Mouse (Mus musculus) MEL-GATA-1-ER (cell line): ENCODE results near the gene Cpne8.
"Not testable (repeated sequence)": the region's sequence is repeated elsewhere in the genome, so short reads cannot be mapped to it uniquely, and the experiment has no call there.

Source experiments
- DNase-seq: peaks from one replicate; pipeline ENCODE4 v3.0.0-alpha.2; 2012; ENCODE audit warnings: low read depth; ENCODE audit errors: extremely low read depth

Cpne8 gene

GRCm38 (mm10) chr15:90616116-90616798 is 63.0 kb downstream of the Cpne8 start:
- no peak for DNase-seq

GRCm38 (mm10) chr15:90610767-90611166 is 68.5 kb downstream of the Cpne8 start:
- DNase-seq, result not testable (repeated sequence)

- no peak for DNase-seq
Observed at GRCm38 (mm10) chr15:90609836-90610415, 69.3 kb downstream of the Cpne8 start.

- no peak for DNase-seq
Observed at GRCm38 (mm10) chr15:90608368-90608767, 70.9 kb downstream of the Cpne8 start.

- DNase-seq, result no peak
Observed at GRCm38 (mm10) chr15:90607181-90607580, 72.1 kb downstream of the Cpne8 start.

GRCm38 (mm10) chr15:90603676-90604075 is 75.6 kb downstream of the Cpne8 start:
- no peak for DNase-seq

- DNase-seq, result no peak
Observed at GRCm38 (mm10) chr15:90597715-90598497, 81.3 kb downstream of the Cpne8 start.

GRCm38 (mm10) chr15:90595592-90595991 is 83.6 kb downstream of the Cpne8 start:
- no peak for DNase-seq

- DNase-seq, result no peak
Observed at GRCm38 (mm10) chr15:90589587-90589986, 89.6 kb downstream of the Cpne8 start.

GRCm38 (mm10) chr15:90577402-90577801 is 101.8 kb downstream of the Cpne8 start:
- DNase-seq, result no peak

GRCm38 (mm10) chr15:90569246-90569645 is 110.0 kb downstream of the Cpne8 start:
- no peak for DNase-seq

- DNase-seq, result no peak
Observed at GRCm38 (mm10) chr15:90568050-90568449, 111.2 kb downstream of the Cpne8 start.

GRCm38 (mm10) chr15:90563996-90564395 is 115.2 kb downstream of the Cpne8 start:
- no peak for DNase-seq

GRCm38 (mm10) chr15:90561613-90562012 is 117.6 kb downstream of the Cpne8 start:
- no peak for DNase-seq

- DNase-seq, result no peak
Observed at GRCm38 (mm10) chr15:90548589-90548988, 130.6 kb downstream of the Cpne8 start.

- DNase-seq, result no peak
Observed at GRCm38 (mm10) chr15:90543447-90543846, 135.8 kb downstream of the Cpne8 start.

GRCm38 (mm10) chr15:90542126-90542525 is 137.1 kb downstream of the Cpne8 start:
- no peak for DNase-seq

- DNase-seq, result no peak
Observed at GRCm38 (mm10) chr15:90536311-90537202, 142.7 kb downstream of the Cpne8 start.

- DNase-seq, result no peak
Observed at GRCm38 (mm10) chr15:90535730-90536129, 143.5 kb downstream of the Cpne8 start.

GRCm38 (mm10) chr15:90512769-90513168 is 166.5 kb downstream of the Cpne8 start:
- DNase-seq, result no peak

- DNase-seq, result no peak
Observed at GRCm38 (mm10) chr15:90497080-90497479, 182.2 kb downstream of the Cpne8 start.
